Mouse (Mus musculus) olfactory bulb, adult 2 months (tissue): ENCODE measurements at regions not wholly inside any gene's neighbourhood (a gene's known extent, or its start where the extent isn't known, plus 50 kb on each side); places are given as distances from the start of the nearest gene placed in this dataset.

Source experiments
- CTCF ChIP-seq: fragments of 200-500 bp; IDR thresholded peaks from 2 replicates; pipeline ENCODE4 v1.5.1; 2012; ENCODE audit warnings: low read depth, mild to moderate bottlenecking, low read length, moderate library complexity; ENCODE audit not compliant: insufficient read depth
- POLR2A ChIP-seq: fragments of 200-500 bp; IDR thresholded peaks from 2 replicates; pipeline ENCODE4 v1.6.1; 2012; ENCODE audit warnings: mild to moderate bottlenecking, low read depth, low read length, moderate library complexity; ENCODE audit not compliant: insufficient read depth

DNA sequence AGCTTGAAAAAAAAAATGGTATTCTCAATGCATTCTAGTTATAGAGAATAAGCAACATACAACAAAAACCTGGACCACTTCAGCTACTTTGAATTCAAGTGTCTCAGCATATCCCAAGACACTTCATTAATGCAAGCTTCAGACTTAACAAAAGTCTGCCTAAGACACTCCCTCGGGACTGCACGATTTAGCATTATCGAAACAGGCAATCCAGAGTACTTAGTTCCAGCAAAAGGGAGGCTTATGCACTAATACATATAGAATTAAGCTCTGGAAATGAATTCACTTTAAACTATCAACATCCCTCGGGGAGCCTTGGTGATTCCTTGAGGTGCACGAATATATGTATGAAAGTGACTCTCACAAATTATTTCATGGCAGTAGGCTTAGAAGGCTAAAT, 97.9 kb upstream of the Pfn2 start:
- TF ChIP-seq CTCF (no peak), POLR2A (no peak)
